Mouse (Mus musculus): ENCODE measurements at regions not wholly inside any gene's neighbourhood (a gene's known extent, or its start where the extent isn't known, plus 50 kb on each side); places are given as distances from the start of the nearest gene placed in this dataset.

DNA sequence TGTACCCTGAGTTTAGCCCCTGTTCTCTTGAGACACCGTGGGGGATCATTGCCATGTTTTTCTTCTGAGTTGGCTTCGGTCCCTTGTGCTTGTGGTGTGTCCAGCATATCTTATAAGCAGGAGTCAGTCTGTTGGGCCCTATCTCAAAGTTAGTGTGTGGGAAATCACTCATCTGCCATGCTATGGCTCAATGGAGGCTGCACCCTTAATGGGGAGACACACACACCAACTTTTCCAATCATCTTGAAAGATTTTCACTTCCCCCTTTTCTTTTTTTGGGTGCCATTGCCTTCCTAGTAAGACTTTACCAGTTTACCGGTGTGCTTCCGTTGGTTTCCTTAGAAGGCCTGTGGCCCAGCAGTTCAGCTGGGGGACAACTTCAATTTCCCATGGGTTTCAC is 130.6 kb upstream of the Ado start:
- TF ChIP-seq POLR2A (IDR thresholded peaks at IDR 0.05; ENCODE audit: low read depth, low read length) (no peak), CTCF (IDR thresholded peaks at IDR 0.05; ENCODE audit: extremely low read depth, insufficient read depth, insufficient read length, insufficient replicate concordance) (no peak)

Data from spleen, adult 2 months (tissue).